Mouse (Mus musculus) heart, adult 18-20 months (tissue): ENCODE measurements at regions not wholly inside any gene's neighbourhood (a gene's known extent, or its start where the extent isn't known, plus 50 kb on each side); places are given as distances from the start of the nearest gene placed in this dataset.

Experiments
- DNase-seq, 2 experiments: peaks; one replicate each; pipeline ENCODE4 v3.0.0; 2021 to 2022; ENCODE audit warnings: mixed read lengths in 1 of 2

GRCm38 (mm10) chr11:64800246-64801121 is 178.4 kb upstream of the Elac2 start:
- no peak for DNase-seq

- no peak for DNase-seq
These were observed 177.5 kb upstream of the Elac2 start for GRCm38 (mm10) chr11:64801351-64801750.

DNA sequence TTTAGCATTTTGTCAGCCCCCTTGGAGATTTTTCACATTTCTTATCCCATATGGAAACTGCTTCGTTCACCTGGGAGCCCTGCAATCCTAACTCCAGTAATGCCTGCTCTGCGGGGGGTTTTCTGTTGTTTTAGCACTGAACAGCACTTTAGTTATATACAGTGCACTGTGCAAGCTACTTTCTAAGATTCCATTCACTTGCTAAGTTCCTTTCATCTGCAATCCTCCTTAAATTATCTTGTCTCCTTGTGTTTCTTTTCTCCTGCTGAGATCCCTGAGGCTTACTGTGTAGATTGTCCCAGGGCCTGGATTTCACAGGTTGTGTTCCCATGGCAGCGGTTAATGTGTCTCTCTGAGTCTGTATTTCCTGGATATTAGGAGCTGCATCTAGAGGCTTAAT is 173.3 kb upstream of the Elac2 start:
- no peak for DNase-seq

DNA sequence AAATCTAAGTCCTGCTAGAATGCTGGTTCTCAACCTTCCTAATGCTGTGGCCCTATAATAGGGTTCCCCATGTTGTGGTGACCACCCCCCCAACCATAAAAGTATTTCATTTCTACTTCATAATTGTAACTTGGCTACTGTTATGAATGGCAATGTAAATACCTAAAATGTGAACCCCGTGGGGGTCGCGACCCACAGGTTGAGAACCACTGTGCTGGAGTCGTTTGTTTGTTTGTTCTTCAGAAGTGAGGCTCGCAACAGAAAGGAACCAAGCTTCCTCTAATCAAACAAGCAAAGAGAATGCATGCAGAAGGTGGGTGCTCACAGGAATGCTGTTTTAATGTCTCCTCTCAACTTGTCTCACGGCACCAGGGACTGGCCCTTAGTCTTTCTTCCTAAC is 166.4 kb upstream of the Elac2 start:
- DNase-seq, result no peak

- no peak for DNase-seq
These were observed 149.4 kb upstream of the Elac2 start for GRCm38 (mm10) chr11:64829429-64829828.

- no peak for DNase-seq
These were observed 146.4 kb upstream of the Elac2 start for GRCm38 (mm10) chr11:64832453-64832852.

DNA sequence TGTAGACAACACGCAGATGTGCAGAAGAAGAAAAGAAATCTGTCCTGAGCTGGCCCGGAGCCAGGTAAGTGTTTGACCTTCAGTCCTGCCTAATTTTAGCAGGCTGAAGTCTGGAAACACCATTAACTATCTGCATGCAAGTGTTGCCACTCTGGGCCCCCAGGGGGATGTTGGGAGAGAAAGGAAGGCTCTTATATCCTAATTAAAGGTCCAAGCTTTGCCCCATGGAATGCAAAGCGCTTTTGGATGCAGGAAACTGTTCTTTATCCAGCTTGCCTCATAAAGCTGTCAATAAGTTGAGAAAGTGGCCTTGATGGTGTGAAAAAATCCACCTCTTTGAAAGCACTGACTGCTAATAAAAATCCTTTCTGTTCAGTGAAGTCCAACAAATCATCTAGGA is 145.1 kb upstream of the Elac2 start:
- DNase-seq, result no peak

DNA sequence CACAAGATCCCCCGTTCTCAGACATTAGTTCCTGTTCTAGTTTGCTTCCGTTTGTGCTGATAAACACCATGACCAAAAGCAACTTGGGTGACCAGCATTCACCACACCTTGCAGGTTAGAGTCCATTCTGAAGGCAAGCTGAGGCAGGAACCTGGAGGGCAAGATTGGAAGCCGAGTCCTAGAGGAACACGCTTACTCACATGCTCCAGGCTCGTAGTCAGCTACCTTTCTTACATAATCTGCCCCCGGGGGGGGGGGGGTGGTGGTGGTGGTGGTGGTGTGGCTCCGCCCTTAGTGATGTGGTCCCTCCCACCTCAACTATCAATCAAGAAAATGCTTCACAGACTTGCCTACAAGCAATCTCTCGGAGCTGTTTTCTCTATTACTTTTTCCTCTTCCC is 142.1 kb upstream of the Elac2 start:
- no peak for DNase-seq

- no peak for DNase-seq
These were observed 137.7 kb upstream of the Elac2 start for GRCm38 (mm10) chr11:64841092-64841491.

DNA sequence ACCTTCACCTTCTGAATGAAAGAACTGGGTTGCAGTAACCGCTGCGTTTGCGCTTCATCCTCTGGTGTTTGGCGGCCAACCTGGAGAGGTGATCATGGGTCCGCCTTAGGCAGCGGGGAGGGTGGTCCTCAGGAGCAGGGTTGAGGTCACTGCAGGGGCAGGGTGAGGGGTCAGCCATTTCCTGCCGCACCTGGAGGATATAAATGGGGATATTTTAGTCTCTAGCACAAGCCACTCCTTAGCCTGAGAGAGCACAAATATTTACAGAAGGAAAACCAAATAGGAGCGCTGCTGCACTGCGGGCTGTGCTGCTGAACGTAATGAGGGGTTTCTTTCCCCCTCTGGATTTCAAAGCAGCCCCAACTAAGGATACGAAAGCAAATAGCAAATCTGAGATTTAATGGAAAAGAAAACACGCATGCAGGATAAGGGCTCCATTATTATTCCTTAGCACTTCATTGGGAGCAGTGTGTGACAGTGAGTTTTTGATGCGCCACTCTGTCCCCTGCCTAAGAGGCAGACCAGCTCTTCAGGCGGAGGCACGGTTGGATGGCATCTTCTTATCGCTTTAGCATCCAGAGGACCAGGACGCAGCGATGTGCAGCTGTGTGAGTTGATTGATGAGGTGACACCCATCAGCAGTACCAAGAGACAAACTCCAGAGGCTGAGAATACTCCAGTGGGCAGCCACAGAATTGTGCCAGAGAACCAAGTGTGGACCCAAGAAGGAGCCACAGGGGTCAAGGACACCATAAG is 135.9 kb upstream of the Elac2 start:
- DNase-seq, result no peak

DNA sequence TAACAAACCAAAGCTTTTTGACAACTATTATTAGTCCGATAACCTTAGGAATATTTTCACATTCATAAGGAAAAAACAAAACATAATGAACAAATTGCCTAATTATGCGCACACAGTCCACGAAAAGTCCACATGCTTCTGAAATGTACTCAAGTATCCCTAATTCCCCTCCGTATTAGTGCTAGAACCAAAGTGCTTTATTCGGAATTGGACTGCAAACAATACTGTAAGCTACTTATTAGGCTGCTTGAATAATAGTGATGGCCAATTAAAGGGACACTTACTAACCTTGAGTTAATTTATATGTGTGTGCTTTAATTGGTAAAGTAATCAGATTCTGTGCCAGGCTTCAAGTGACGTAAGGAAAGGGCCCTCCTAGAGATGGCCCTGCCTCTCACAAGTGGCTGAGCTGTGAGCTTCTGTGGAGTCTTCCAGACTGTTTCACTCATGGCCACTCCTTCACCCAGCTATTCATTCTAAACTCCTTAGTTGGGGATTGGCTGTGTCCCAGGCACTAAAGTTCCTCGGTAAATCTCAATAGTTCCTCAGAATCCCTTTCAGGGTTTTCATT is 132.2 kb upstream of the Elac2 start:
- no peak for DNase-seq

GRCm38 (mm10) chr11:64859636-64860035 is 119.2 kb upstream of the Elac2 start:
- no peak for DNase-seq

- DNase-seq, result no peak
These were observed 98.2 kb upstream of the Elac2 start for GRCm38 (mm10) chr11:64880674-64881073.

GRCm38 (mm10) chr11:64884518-64884917 is 94.3 kb upstream of the Elac2 start:
- DNase-seq, result no peak

DNA sequence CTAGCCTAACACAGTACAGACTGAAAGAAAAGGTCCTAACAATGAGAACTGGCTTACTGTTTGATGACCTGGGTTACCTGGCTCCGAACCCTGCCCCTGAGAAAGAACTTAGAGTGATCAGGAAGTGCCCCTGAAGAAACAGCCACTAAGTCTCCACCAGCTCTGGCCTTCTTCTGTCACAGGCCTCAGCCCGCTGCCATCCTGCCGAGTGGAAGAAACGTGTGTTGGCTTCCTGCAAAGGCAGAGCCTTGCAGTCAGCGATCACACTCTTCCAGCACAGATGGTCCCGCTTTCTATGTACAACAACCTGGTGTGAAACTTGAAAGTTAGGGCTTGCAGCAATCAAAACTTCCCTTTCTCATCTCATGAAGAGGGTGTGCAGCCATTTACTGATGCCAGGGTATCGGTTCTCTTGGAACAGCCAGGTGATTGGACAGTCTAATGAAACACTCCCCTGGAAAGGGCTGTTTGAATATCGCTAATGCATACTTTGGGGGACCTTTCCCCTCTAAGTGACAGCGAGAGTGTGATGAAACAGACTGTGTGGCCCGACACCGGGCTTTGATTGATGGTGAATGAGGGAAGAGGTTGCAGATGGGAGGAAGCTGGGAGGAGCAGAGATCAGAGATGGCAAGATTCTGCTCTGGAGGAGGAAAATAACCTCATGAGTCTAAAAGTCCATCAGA is 89.4 kb upstream of the Elac2 start:
- DNase-seq, result no peak

- DNase-seq, result peak in 1 of 2 experiments; percentile 11
These were observed 88.1 kb upstream of the Elac2 start for GRCm38 (mm10) chr11:64890776-64891175.

GRCm38 (mm10) chr11:64895804-64896466 is 82.9 kb upstream of the Elac2 start:
- DNase-seq, result no peak

GRCm38 (mm10) chr11:64898758-64899586 is 79.9 kb upstream of the Elac2 start:
- peak; percentile 16 to 78 for DNase-seq

DNA sequence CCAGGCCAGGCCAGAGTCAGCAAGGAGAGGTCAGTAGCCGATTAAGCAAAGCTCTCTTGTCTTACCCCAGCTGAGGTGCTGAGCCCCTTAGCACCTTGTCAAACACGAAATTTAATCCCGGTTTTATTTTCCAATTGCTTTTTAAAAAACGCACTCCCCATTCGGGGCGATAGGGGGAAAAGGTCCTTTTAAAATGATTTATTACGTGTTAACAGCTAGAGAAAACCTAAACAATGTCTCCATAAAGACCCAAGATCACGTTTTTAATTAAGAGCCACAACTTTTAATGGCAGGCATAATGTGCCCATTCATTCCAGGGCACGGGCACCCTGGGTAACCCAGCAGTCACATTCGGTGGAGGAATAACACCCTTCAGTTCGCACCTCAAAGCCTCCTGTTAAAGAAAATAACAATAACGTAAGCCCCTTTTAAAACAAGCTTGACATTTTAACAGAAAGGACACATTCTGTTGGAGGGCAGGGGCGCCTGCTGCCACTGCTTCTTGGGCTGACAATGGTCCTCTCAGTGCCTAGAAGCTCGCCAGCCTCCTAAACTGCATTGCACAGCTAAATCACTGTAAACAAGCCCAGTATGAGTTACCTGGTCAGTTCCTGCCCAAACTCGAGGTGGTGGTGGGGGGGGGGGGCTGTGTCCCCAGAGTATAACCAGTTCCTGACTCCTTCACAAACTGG is 79.1 kb upstream of the Elac2 start:
- DNase-seq, result no peak

GRCm38 (mm10) chr11:64916783-64917182 is 62.1 kb upstream of the Elac2 start:
- peak; percentile 26 to 50 for DNase-seq
